Mouse (Mus musculus): ENCODE results near the gene Olfr1201. TPM values are rescaled to one million over a fixed set of nuclear protein-coding genes. Genes with fewer than 3 reads are reported as not detected.

Gene Olfr1201
- not detected for total RNA-seq (2021)
- long read RNA-seq, experiment 1: 0 reads
- long read RNA-seq, experiment 2: 0 reads

DNA sequence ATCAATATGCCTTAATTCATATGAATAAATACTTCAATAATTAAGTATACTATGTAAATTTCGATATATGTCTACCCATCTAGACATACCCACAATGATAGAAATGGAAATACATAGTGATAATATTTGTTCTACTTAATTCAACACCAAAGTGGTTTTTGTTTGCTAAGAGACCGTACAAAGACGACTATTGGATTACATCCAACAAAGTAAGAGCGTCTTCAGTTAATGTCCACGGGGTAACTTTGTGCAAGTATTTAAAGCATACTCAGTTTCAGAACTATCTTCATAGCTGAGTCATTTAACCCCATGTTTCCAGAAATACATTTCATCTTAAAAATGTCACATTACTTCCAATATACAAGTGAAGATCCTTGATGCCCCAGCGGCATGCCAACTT, at the start of gene Olfr1201:
TSS of gene Olfr1201 (plus strand) at position 301 of the 400 bp plus-strand sequence.
- no peak for DNase-seq (ENCODE audit: low spot score in 2 of 2)

DNA sequence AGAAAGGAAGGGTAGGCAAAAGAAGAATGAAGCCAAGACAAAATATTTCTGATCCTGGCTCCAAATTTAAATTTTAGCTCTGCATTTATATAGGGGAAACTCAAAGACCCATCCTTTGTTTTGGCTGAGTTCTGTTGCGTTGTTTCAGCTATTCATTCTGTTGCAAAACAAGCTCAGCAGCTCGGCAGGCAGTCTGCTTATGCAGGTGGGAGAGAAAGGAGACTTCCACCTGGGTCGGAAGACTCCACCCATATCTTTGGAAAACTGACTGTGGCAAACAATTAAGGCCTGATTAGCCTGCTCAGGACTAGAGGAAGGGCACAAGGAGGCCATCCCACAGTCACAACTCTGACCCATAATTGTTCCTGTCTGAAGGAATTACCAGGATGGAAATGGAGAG, 49.5 kb upstream of the Olfr1201 start:
- DNase-seq (ENCODE audit: low spot score in 2 of 2): no peak

DNA sequence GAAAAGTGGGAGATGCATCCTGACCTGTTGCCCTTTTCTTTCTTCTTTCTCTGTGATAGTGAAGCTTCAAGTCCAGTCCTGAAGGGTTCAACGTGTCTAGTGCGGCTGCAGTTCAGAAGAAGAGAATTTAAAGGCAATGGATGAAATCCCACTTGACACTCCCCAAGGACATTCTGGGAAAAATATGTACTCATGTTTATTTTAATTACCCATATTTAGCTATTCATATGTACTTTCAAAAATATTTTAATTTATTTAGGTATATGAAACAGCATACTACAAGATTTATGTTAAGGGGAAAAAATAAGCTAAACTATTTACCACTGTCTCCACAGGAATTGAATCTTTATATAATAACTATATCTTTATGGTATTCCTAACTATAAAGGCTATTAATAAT, 41.6 kb upstream of the Olfr1201 start, which contains the start of gene Olfr1198:
TSS of gene Olfr1198 (minus strand) at position 101 of the 400 bp plus-strand sequence.
- no peak for DNase-seq (ENCODE audit: low spot score in 2 of 2)

DNA sequence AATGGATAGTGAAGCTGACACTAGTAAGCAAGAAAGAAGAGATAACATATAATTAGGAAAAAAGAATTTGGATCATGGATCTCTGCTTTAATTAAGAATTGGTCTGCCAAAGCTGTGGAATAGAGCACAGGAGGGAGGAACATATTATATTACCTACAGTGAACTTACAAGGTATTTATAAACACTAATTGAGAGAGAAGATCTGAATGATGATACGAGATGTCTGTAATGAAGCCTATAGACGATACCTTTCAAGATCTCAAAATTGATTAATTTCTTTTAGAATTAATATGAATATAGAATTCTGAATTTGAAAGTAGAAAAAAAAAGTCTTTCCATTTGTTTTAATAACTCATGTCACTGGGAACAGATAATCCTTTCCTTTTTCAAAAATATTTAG, 32.5 kb upstream of the Olfr1201 start, which contains the start of gene Olfr1199:
TSS of gene Olfr1199 (minus strand) at position 101 of the 400 bp plus-strand sequence.
- no peak for DNase-seq (ENCODE audit: low spot score in 2 of 2)

DNA sequence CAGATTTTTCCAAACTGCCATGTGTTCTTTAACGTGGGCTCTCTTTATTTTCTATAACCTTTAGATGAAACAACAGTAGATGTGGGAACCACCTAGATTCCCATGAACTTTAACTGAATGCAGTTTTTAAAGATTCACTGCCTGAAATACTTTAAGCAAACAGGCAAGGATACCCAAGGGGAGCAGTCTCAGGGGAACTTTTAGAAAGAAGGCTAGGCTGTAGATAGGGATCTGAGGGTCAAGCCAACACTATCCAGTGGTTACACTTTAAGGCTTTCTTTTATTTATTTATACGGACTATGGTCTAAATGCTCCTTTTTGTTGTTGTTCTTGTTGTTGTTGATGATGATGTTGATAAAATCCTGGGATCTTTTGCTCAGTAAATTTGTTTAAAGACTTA, 22.4 kb upstream of the Olfr1201 start, which contains the start of gene Olfr1200:
TSS of gene Olfr1200 (minus strand) at position 101 of the 400 bp plus-strand sequence.
- no peak for DNase-seq (ENCODE audit: low spot score in 2 of 2)

DNA sequence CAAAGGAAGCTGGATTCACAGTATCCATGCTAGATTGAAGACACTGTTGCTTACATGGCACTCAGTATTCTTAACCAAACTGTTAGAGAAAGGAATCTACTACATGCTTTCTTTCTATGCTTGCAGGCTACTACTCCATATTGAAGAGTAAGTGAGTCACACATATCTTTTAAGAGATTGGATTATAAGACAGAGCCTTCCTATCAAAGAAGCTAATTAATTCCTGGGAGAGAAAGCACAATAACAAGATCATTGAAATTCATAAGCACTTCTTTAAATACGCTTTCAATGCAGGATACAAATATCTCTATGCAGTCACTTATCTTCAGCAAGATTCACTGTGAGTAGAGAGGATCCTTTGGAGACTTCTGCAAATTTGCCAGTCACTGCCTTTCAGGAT, 21.4 kb downstream of the Olfr1201 start, which contains the start of gene Olfr1202:
TSS of gene Olfr1202 (plus strand) at position 301 of the 400 bp plus-strand sequence.
- no peak for DNase-seq (ENCODE audit: low spot score in 2 of 2)

DNA sequence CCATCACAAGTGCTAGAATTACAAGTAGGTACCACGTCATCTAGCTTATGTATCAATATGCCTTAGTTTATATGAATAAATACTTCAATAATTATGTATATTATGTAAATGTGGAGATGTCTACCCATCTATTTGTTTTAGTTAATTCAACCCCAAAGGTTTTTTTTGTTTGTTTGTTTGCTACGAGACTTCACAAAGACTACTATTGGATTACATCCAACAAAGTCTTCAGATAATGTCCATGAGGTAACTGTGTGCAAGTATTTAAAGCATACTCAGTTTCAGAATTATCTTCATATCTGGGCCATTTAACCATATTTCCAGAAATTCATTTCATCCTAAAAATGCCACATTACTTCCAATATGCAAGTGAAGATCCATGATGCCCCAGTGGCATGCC, 36.6 kb downstream of the Olfr1201 start, which contains the start of gene Olfr1205:
TSS of gene Olfr1205 (plus strand) at position 301 of the 400 bp plus-strand sequence.
- DNase-seq (ENCODE audit: low spot score in 2 of 2): no peak

DNA sequence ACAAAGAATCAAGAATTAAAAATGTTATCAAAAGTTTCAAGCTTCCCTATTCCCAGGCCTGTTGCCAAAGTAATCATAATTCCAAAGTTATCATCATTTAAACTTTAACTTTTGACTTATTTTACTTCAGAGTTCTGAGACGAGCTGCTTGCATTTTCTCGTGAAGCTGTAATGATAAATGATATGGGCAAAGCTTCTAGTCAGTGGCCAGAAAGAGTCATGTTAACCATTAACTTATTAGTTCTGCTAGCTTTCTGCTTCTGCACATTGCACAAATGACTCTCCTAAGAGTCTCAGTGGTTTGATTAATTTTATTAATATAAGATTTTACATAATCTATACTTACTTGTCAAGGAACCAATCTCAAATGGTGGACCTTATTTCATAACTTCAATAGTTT, 45.6 kb downstream of the Olfr1201 start:
- DNase-seq (ENCODE audit: low spot score in 2 of 2): no peak

Other genes starting within 250 kb of the Olfr1201 start
- not detected for gene Olfr1188, start 236.1 kb upstream of the Olfr1201 start, total RNA-seq (2021)
- not detected for gene Olfr1189, start 206.6 kb upstream of the Olfr1201 start, total RNA-seq (2021)
- gene Olfr1191-ps1, start 152.5 kb upstream of the Olfr1201 start, total RNA-seq (2021): under 1 TPM in 1 of 2 experiments, not detected in 1; 0.07 TPM
- gene Olfr1192-ps1, start 144.5 kb upstream of the Olfr1201 start, total RNA-seq (2021): not detected
- not detected for gene Olfr1193, start 117.4 kb upstream of the Olfr1201 start, total RNA-seq (2021)
- not detected for gene Olfr1195, start 103.8 kb upstream of the Olfr1201 start, total RNA-seq (2021)
- gene Olfr1196, start 88.4 kb upstream of the Olfr1201 start, total RNA-seq (2021): not detected
- not detected for gene Olfr1197, start 60.7 kb upstream of the Olfr1201 start, total RNA-seq (2021)
- not detected for gene Olfr1198, start 41.7 kb upstream of the Olfr1201 start, total RNA-seq (2021)
- not detected for gene Olfr1199, start 32.6 kb upstream of the Olfr1201 start, total RNA-seq (2021)
- gene Olfr1200, start 22.5 kb upstream of the Olfr1201 start, total RNA-seq (2021): not detected
- not detected for gene Olfr1202, start 21.5 kb downstream of the Olfr1201 start, total RNA-seq (2021)
- not detected for gene Olfr1205, start 36.7 kb downstream of the Olfr1201 start, total RNA-seq (2021)
- gene Olfr1204, start 56.3 kb downstream of the Olfr1201 start, total RNA-seq (2021): not detected
- gene Olfr1206, start 70.2 kb downstream of the Olfr1201 start, total RNA-seq (2021): not detected
- not detected for gene Olfr1208, start 109.3 kb downstream of the Olfr1201 start, total RNA-seq (2021)
- gene Olfr1209, start 122.1 kb downstream of the Olfr1201 start, total RNA-seq (2021): not detected
- gene Olfr1211, start 145.1 kb downstream of the Olfr1201 start, total RNA-seq (2021): not detected
- not detected for gene Olfr1212, start 160.9 kb downstream of the Olfr1201 start, total RNA-seq (2021)
- gene Gm13762, start 187.2 kb downstream of the Olfr1201 start, total RNA-seq (2021): not detected
- not detected for gene Olfr1214, start 199.6 kb downstream of the Olfr1201 start, total RNA-seq (2021)
- not detected for gene Olfr1215, start 213.9 kb downstream of the Olfr1201 start, total RNA-seq (2021)
- gene Olfr1216, start 225.3 kb downstream of the Olfr1201 start, total RNA-seq (2021): not detected
- not detected for gene Olfr1217, start 239.0 kb downstream of the Olfr1201 start, total RNA-seq (2021)